Comparison of ENCODE assay signal across 20 mouse cellular contexts in the genomic region with DNA sequence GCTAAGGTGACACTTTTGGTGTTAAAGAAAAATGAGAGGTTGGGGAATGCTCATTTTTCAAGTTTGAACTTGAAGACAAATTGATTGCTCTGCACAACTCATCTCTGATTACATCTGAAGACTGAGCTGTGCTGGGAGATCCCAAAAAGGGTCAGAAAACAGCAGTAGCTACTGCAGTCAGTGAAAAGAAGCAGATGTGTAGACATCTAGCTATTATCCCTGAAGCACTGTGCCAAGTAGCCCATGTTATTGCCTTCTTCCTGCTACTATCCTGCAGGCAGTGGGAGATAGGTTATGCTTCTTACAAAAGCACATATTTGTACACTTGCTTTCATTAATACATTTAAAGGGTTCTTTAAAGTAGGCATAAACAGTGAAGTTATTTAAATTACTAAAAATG. TPM values are rescaled to one million over a fixed set of nuclear protein-coding genes. Genes with fewer than 3 reads are reported as not detected.
"Had no signal": no experiment of that assay in that cellular context is flagged by ENCODE, and none has a peak within 500 bp of the region (broad histone marks: within the 10 kb centered on the region; RNA-seq: fewer than 3 reads in every experiment).

No protein-coding gene starts in this region.

RNA-seq across cellular contexts. Expression of a gene that starts 5.6 kb away (rescaled TPM):
- total RNA-seq: layer of hippocampus, adult 8-10 months; layer of hippocampus, postnatal 10 days; layer of hippocampus, postnatal 36 days; left cerebral cortex, adult 2 months; left cerebral cortex, postnatal 10 days; left cerebral cortex, postnatal 36 days; midbrain, postnatal 0 days had no signal
- polyA plus RNA-seq: kidney, embryonic 15.5 days; limb, embryonic 12.5 days; liver, embryonic 12.5 days; liver, embryonic 15.5 days; midbrain, embryonic 10.5 days; midbrain, embryonic 13.5 days; midbrain, postnatal 0 days; neural tube, embryonic 12.5 days; spleen, adult 2 months had no signal

RNA-seq across cellular contexts. Expression of a gene that starts 36.8 kb away (rescaled TPM):
- total RNA-seq: layer of hippocampus, adult 8-10 months; layer of hippocampus, postnatal 10 days; layer of hippocampus, postnatal 36 days; left cerebral cortex, adult 2 months; left cerebral cortex, postnatal 10 days; left cerebral cortex, postnatal 36 days; midbrain, postnatal 0 days had no signal
- polyA plus RNA-seq: kidney, embryonic 15.5 days; limb, embryonic 12.5 days; liver, embryonic 12.5 days; liver, embryonic 15.5 days; lung, embryonic 15.5 days; midbrain, embryonic 10.5 days; midbrain, embryonic 13.5 days; midbrain, postnatal 0 days; small intestine, adult 2 months; spleen, adult 2 months; stomach, embryonic 16.5 days; testis, adult 2 months; urinary bladder, adult 2 months had no signal

RNA-seq across cellular contexts. Expression of a gene that starts 59.3 kb away (rescaled TPM):
- total RNA-seq: layer of hippocampus, adult 8-10 months; layer of hippocampus, postnatal 10 days; layer of hippocampus, postnatal 36 days; left cerebral cortex, adult 2 months; left cerebral cortex, postnatal 10 days; left cerebral cortex, postnatal 36 days; midbrain, postnatal 0 days had no signal
- polyA plus RNA-seq: kidney, embryonic 15.5 days; limb, embryonic 12.5 days; liver, embryonic 12.5 days; liver, embryonic 15.5 days; lung, embryonic 15.5 days; midbrain, embryonic 10.5 days; midbrain, embryonic 13.5 days; midbrain, postnatal 0 days; neural tube, embryonic 12.5 days; small intestine, adult 2 months; spleen, adult 2 months; testis, adult 2 months; urinary bladder, adult 2 months had no signal
